Mouse (Mus musculus) kidney, adult 2 months (tissue): ENCODE measurements around the gene Sp140.
"Not testable (repeated sequence)": the region's sequence is repeated elsewhere in the genome, so short reads cannot be mapped to it uniquely, and the experiment has no call there.

Source experiments
- CTCF ChIP-seq: fragments of 200-500 bp; conservative IDR thresholded peaks from 2 replicates; pipeline ENCODE4 v1.5.1; 2011; ENCODE audit warnings: low read depth, mild to moderate bottlenecking, control low read depth, low read length, moderate library complexity, mixed read lengths; ENCODE audit not compliant: insufficient read depth, insufficient read length
- POLR2A ChIP-seq: fragments of 200-500 bp; IDR thresholded peaks from one replicate; pipeline ENCODE4 v1.6.1; 2011; ENCODE audit warnings: low read depth, low read length, control low read depth

GRCm38 (mm10) chr1:85600794-85601193 is 616 bp downstream of the Sp140 start:
- not testable (repeated sequence) for TF ChIP-seq CTCF, POLR2A
